Mouse (Mus musculus): ENCODE results near the gene Meltf.

Meltf gene

GRCm38 (mm10) chr16:31878573-31879257 lies at the start of gene Meltf:
Gene Meltf (plus strand): TSS chr16:31878810.
- DNase-seq (ENCODE audit: low spot score in 2 of 2): peak; percentile 63 to 86

- no peak for DNase-seq (ENCODE audit: low spot score in 2 of 2)
Observed at GRCm38 (mm10) chr16:31830726-31831125, 47.9 kb upstream of the Meltf start.

GRCm38 (mm10) chr16:31832630-31833422 lies 45.8 kb upstream of the Meltf start:
- no peak for DNase-seq (ENCODE audit: low spot score in 2 of 2)

GRCm38 (mm10) chr16:31834011-31834584 lies 44.5 kb upstream of the Meltf start:
- no peak for DNase-seq (ENCODE audit: low spot score in 2 of 2)

- DNase-seq (ENCODE audit: low spot score in 2 of 2): no peak
Observed at GRCm38 (mm10) chr16:31834662-31835318, 43.8 kb upstream of the Meltf start.

- no peak for DNase-seq (ENCODE audit: low spot score in 2 of 2)
Observed at GRCm38 (mm10) chr16:31837362-31837761, 41.2 kb upstream of the Meltf start.

- DNase-seq (ENCODE audit: low spot score in 2 of 2): no peak
Observed at GRCm38 (mm10) chr16:31844246-31844645, 34.4 kb upstream of the Meltf start.

GRCm38 (mm10) chr16:31846763-31847162 lies 31.8 kb upstream of the Meltf start:
- DNase-seq (ENCODE audit: low spot score in 2 of 2): no peak

- DNase-seq (ENCODE audit: low spot score in 2 of 2): no peak
Observed at GRCm38 (mm10) chr16:31863920-31864319, 14.7 kb upstream of the Meltf start.

- DNase-seq (ENCODE audit: low spot score in 2 of 2): no peak
Observed at GRCm38 (mm10) chr16:31865242-31865641, 13.4 kb upstream of the Meltf start.

- DNase-seq (ENCODE audit: low spot score in 2 of 2): no peak
Observed at GRCm38 (mm10) chr16:31866911-31867310, 11.7 kb upstream of the Meltf start.

GRCm38 (mm10) chr16:31867736-31868135 lies 10.9 kb upstream of the Meltf start:
- DNase-seq (ENCODE audit: low spot score in 2 of 2): no peak

GRCm38 (mm10) chr16:31873721-31874120 lies 4.9 kb upstream of the Meltf start:
- DNase-seq (ENCODE audit: low spot score in 2 of 2): peak in 1 of 2 experiments; percentile 13

GRCm38 (mm10) chr16:31875391-31875790 lies 3.2 kb upstream of the Meltf start:
- DNase-seq (ENCODE audit: low spot score in 2 of 2): no peak

- no peak for DNase-seq (ENCODE audit: low spot score in 2 of 2)
Observed at GRCm38 (mm10) chr16:31876386-31876785, 2.2 kb upstream of the Meltf start.

GRCm38 (mm10) chr16:31878052-31878451 lies 558 bp upstream of the Meltf start:
- DNase-seq (ENCODE audit: low spot score in 2 of 2): peak; percentile 12 to 50

GRCm38 (mm10) chr16:31880146-31880840 lies 1.7 kb downstream of the Meltf start:
- DNase-seq (ENCODE audit: low spot score in 2 of 2): no peak

- no peak for DNase-seq (ENCODE audit: low spot score in 2 of 2)
Observed at GRCm38 (mm10) chr16:31882381-31882908, 3.8 kb downstream of the Meltf start.

GRCm38 (mm10) chr16:31883302-31883701 lies 4.7 kb downstream of the Meltf start:
- DNase-seq (ENCODE audit: low spot score in 2 of 2): no peak

- DNase-seq (ENCODE audit: low spot score in 2 of 2): no peak
Observed at GRCm38 (mm10) chr16:31883902-31884301, 5.3 kb downstream of the Meltf start.

- no peak for DNase-seq (ENCODE audit: low spot score in 2 of 2)
Observed at GRCm38 (mm10) chr16:31890907-31891306, 12.3 kb downstream of the Meltf start.

All from urinary bladder, postnatal 4 days (tissue).